Mouse (Mus musculus): ENCODE results near the gene Gm42372.

Gm42372 gene

GRCm38 (mm10) chr7:16956410-16957265 is 26.2 kb upstream of the Gm42372 start:
- in situ Hi-C loops (cut with MboI; ENCODE audit: low pct_unique_long_range_greater_than_20kb in 1 of 2, low sequenced_read_pairs in 2 of 2, unreplicated experiment in 1 of 2), result no loop called here

DNA sequence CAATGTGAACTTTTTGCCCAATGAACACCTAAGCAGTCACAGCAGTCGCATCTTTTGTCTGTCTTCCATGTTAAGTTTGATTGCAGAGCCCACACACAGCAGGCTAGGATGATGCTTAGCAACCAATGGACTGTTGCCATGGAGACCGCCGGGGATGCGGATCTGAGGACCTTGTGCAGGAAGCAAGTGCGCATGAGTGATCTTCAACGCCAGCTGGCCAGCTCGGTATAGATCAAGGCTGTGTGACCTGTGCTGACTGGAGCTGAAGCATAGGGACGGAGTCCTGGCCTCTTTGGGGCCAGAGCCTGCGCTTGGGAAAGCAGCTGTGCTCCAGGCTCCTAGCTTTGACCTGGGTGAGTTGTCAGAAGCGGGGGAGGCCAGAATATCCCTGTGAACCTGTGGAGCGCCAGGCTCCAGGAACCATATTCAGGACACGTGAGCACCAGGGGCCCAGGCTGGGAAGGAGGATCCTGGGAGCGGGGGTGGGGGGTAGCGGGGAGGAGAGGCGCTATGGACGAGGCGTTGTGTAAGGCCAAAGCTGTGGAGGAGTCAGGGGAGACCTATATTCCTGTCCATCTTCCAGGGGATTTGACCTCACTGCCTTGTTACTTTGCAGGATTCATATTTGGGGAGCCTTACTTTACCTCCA is 23.2 kb upstream of the Gm42372 start, which contains the start of gene Pnmal1:
TSS of gene Pnmal1 (plus strand) at position 141 of the 649 bp plus-strand sequence.
- in situ Hi-C loops (cut with MboI; ENCODE audit: low pct_unique_long_range_greater_than_20kb in 1 of 2, low sequenced_read_pairs in 2 of 2, unreplicated experiment in 1 of 2), result no loop called here

- in situ Hi-C loops (cut with MboI; ENCODE audit: low pct_unique_long_range_greater_than_20kb in 1 of 2, low sequenced_read_pairs in 2 of 2, unreplicated experiment in 1 of 2), result no loop called here
Measured at GRCm38 (mm10) chr7:16961678-16962077, 21.2 kb upstream of the Gm42372 start.

GRCm38 (mm10) chr7:16968414-16968813 is 14.5 kb upstream of the Gm42372 start:
- in situ Hi-C loops (cut with MboI; ENCODE audit: low pct_unique_long_range_greater_than_20kb in 1 of 2, low sequenced_read_pairs in 2 of 2, unreplicated experiment in 1 of 2), result no loop called here

DNA sequence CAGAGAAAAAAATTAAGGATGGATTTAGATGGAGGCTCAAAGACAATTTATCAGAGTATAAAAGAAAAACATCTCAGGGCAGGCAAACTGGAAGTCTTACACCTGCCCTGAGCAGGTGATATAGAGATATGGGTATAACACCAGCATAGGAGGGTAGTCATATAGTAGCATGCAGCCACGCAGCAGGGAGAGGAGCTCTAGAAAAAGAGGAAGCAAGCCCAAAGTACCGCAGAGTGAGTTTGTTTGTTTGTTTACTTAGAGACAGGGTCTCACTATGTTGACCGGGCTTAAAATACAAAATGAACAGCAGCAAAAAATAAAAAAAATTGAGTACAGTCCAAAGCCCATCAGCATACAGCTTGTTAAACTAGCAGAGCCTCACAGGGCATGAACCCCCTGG is 11.7 kb upstream of the Gm42372 start:
- in situ Hi-C loops (cut with MboI; ENCODE audit: low pct_unique_long_range_greater_than_20kb in 1 of 2, low sequenced_read_pairs in 2 of 2, unreplicated experiment in 1 of 2), result no loop called here

DNA sequence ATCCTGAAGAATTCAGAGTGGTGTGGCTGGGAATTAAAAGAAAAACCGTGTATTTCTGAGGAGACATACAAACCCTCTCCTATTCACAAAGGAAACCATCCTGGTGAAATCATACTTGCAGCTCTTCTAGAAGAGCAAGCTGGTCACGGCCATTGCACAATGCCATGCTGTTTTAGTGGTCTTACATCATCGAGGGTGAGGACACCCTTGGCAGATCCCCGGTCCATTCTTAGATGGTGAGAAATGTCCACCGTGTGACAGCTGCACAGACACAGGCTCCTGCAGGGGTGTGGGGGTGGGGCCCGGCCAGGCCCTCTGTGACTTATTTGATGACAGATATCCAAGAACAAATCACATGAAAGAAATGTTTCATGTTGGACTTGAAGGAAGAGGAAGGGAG is 8.9 kb upstream of the Gm42372 start:
- in situ Hi-C loops (cut with MboI; ENCODE audit: low pct_unique_long_range_greater_than_20kb in 1 of 2, low sequenced_read_pairs in 2 of 2, unreplicated experiment in 1 of 2), result no loop called here

GRCm38 (mm10) chr7:16976298-16976697 is 6.6 kb upstream of the Gm42372 start:
- in situ Hi-C loops (cut with MboI; ENCODE audit: low pct_unique_long_range_greater_than_20kb in 1 of 2, low sequenced_read_pairs in 2 of 2, unreplicated experiment in 1 of 2), result no loop called here

GRCm38 (mm10) chr7:16978173-16978572 is 4.7 kb upstream of the Gm42372 start:
- in situ Hi-C loops (cut with MboI; ENCODE audit: low pct_unique_long_range_greater_than_20kb in 1 of 2, low sequenced_read_pairs in 2 of 2, unreplicated experiment in 1 of 2), result no loop called here

DNA sequence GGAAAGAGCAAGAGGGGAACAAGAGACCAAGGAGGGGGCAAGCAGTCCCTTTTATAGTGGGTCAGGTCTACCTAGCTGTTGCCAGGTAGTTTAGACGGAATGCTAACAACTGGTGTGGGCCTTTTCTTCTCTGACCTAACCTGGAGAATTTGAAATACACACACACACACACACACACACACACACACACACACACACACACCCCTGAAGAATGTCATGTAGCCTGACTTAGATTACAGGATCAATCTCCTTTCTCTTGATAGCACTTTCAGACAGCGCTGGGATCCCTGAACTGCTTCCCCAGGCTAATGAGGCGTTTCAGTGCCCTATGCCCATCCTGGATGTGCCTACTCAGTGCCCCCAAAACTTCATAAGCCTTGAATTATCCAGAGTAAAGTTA is 4.3 kb upstream of the Gm42372 start:
- in situ Hi-C loops (cut with MboI; ENCODE audit: low pct_unique_long_range_greater_than_20kb in 1 of 2, low sequenced_read_pairs in 2 of 2, unreplicated experiment in 1 of 2), result no loop called here

DNA sequence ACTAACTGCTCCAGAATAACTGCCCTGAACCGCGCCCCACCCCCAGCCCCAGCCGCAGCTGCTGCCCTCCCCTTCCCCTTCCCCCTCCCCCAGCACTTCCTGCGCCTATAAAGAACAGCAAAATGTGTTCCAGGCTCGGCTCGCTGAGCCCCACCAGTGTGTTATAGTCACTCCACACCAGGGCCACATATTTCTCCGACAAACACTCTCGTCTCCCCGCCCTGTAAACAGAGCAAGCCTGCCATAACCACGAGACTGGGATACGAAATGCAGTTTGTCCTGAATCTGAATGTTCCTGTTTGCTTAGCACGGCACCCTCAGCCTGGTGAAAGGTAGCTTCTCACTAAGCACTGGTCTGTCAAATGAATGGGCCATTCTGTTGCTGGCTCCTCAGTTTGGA is 2.5 kb upstream of the Gm42372 start:
- in situ Hi-C loops (cut with MboI; ENCODE audit: low pct_unique_long_range_greater_than_20kb in 1 of 2, low sequenced_read_pairs in 2 of 2, unreplicated experiment in 1 of 2), result no loop called here

DNA sequence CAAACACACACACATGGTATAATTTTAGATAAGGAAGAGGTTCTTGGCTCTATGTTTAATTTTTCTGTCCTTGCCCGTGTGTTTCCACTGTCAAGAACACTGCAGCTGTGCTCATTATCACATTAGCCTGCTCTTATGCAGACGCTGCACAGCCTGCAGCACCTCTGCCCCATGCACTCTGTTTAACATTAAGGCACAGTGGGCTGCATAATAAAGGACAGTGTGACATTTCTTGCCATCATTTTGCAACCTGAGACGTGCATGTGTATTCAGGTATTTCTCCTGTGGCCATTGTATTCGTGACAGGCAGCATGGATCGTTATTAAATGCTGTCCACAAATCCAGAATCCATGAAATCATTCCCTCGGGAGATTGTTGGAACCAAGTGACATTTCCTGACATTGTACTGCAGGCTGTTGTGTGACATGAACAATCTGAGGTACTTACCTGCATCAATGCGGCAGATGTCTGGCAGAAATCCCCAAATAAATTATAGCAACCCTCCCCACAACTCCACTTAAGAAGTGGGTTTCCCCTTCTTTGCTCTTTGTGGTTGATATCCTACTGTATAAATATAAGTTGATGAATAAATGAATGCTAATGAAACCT is 4.8 kb downstream of the Gm42372 start:
- in situ Hi-C loops (cut with MboI; ENCODE audit: low pct_unique_long_range_greater_than_20kb in 1 of 2, low sequenced_read_pairs in 2 of 2, unreplicated experiment in 1 of 2), result no loop called here

- in situ Hi-C loops (cut with MboI; ENCODE audit: low pct_unique_long_range_greater_than_20kb in 1 of 2, low sequenced_read_pairs in 2 of 2, unreplicated experiment in 1 of 2), result no loop called here
Measured at GRCm38 (mm10) chr7:16988405-16988804, 5.5 kb downstream of the Gm42372 start.

DNA sequence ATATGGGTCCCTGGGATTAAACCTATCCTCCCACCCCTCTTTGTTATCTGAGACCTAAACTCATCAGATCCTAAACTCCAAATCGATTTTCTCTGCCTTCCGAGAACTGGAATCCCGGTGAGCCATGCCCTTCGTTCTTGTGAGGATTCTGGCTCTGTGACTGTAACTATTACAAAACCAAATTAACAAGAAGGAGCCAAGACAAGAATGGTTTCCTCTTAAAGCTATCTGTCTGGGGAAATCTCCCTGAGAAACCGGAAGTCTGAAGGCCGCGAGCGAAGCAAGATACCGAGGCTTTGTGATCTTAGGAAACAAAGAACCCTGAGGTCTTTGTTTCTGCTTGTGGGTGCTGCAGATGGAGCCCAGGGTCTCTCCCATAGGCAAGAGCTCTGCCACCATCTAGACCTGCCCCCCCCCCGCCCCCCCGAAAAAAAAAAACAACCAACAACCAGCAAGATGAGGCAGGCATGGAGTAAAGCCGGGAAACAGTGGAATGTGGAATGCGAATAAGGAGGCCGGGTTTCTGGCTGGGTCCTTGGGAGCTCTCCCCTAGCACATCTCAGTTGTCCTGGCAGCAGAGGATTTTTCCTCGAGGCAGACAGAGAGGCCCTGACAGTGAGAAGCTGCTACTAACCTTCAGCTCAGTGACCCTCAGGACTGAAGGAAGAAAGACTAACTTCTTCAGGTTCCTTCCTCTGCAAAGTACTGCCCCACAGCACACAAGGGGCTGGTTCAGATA is 7.3 kb downstream of the Gm42372 start:
- in situ Hi-C loops (cut with MboI; ENCODE audit: low pct_unique_long_range_greater_than_20kb in 1 of 2, low sequenced_read_pairs in 2 of 2, unreplicated experiment in 1 of 2), result no loop called here

DNA sequence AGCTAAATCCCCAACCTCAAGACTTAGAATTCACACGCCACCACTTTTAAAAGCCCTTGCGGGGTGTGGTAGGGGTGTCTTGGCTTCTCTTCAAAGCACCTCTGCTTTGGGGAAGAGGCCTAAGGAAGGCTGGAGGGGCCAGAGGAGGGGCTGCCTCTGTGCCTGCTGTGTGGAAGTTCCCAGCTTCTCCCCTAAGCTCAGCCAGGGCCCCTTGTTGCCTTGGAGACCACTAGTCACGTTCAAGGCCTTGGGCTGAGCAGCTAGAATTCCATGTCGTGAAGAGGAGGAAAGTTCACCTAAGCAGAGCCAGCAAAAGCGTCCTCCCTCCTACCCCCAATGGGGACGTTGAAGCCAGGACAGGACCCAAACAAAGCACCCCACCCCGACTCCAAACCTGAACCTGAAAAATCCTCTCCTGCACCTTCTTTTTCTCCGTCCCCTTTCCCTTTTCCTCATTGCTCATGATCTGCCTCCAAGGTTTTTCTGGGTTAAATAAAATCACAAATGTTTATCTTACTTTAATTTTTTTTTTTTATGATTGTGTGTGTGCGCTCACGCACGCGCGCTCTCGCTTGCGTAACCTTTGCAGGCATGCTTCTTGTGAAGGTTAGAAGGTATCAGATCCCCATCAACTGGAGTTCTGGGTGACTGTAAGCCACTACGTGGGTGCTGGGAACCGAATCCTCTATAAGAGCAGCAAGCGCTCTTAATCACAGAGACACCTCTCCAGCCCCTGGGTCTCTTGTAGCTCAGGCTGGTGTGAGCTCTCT is 9.0 kb downstream of the Gm42372 start:
- in situ Hi-C loops (cut with MboI; ENCODE audit: low pct_unique_long_range_greater_than_20kb in 1 of 2, low sequenced_read_pairs in 2 of 2, unreplicated experiment in 1 of 2), result no loop called here

DNA sequence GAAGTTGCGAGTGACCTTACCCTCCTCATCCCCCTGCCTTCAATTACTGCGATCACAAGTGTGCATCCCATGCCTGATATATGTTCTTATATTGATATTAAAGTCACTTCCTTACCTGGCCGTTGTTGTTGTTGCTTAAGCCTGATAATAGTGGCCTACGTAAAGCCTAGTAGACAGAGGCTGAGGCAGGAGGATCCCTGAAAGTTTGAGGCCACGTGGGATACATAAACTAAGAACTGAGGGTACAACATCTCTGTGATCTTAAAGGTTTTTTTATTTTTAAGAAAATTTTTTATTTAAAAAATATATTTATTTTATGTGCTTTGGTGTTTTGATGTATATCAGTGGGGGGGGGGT is 9.5 kb downstream of the Gm42372 start, which contains the start of gene Ccdc8:
TSS of gene Ccdc8 (plus strand) at position 258 of the 357 bp plus-strand sequence.
- in situ Hi-C loops (cut with MboI; ENCODE audit: low pct_unique_long_range_greater_than_20kb in 1 of 2, low sequenced_read_pairs in 2 of 2, unreplicated experiment in 1 of 2), result no loop called here

DNA sequence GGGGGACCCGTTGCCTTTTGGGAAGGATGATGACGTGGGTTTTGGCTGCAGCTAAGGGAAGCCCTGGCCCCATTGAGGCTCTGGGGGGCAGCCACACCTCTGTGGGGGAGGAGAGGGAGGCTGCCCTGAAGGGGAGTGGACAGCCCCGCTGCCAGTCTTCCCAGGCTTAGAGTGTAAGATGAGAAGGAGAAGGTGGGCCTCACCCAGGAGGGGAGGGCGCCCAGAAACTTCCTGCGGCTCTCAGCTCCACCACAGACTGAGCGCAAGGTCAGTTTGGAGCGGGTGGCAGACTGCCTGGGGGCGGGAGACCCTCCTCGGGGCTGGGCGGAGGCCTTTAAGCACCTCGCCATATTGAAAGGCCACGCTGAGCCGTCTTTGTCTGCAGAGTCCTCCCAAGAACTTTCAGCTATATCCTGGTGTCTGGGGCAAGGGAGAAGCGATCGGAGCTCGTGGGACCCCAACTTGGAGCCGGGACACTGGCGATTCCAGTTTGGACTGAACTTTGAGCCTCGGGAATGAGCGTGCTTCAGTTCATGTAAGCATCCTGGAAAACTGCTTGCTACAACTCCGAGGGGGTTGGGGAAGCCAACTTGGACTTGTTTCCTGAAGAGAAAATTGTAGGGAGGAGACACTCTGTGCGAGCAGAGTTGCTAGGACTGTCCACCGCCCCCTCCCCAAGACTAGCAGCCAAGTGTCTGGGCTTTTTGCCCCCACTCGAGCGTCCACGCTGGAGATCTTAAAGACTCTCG is 10.9 kb downstream of the Gm42372 start:
- in situ Hi-C loops (cut with MboI; ENCODE audit: low pct_unique_long_range_greater_than_20kb in 1 of 2, low sequenced_read_pairs in 2 of 2, unreplicated experiment in 1 of 2), result no loop called here

- in situ Hi-C loops (cut with MboI; ENCODE audit: low pct_unique_long_range_greater_than_20kb in 1 of 2, low sequenced_read_pairs in 2 of 2, unreplicated experiment in 1 of 2), result no loop called here
Measured at GRCm38 (mm10) chr7:16994400-16994799, 11.5 kb downstream of the Gm42372 start.
